Mouse (Mus musculus): Measurements from ENCODE around the gene Slc25a13. TPM values are rescaled to one million over a fixed set of nuclear protein-coding genes. Genes with fewer than 3 reads are reported as not detected.

The Slc25a13 gene
- total RNA-seq, 2 experiments from 2014 or later = 1.6 to 2.1 TPM

- no peak for DNase-seq (ENCODE audit: low spot score in 2 of 2)
- intact Hi-C loops (cut with DNase I) = no loop called here
Measured at GRCm38 (mm10) chr6:6134935-6135334, 82.0 kb downstream of the Slc25a13 start.

- intact Hi-C loops (cut with DNase I) = no loop called here
- no peak for DNase-seq (ENCODE audit: low spot score in 2 of 2)
Measured at GRCm38 (mm10) chr6:6133556-6134050, 83.4 kb downstream of the Slc25a13 start.

- DNase-seq (ENCODE audit: low spot score in 2 of 2) = no peak
- intact Hi-C loops (cut with DNase I) = no loop called here
Measured at GRCm38 (mm10) chr6:6132047-6132446, 84.9 kb downstream of the Slc25a13 start.

GRCm38 (mm10) chr6:6125620-6126019 lies 91.4 kb downstream of the Slc25a13 start:
- no peak for DNase-seq (ENCODE audit: low spot score in 2 of 2)
- intact Hi-C loops (cut with DNase I) = no loop called here

GRCm38 (mm10) chr6:6121904-6122303 lies 95.1 kb downstream of the Slc25a13 start:
- intact Hi-C loops (cut with DNase I) = no loop called here
- no peak for DNase-seq (ENCODE audit: low spot score in 2 of 2)

GRCm38 (mm10) chr6:6120841-6121240 lies 96.1 kb downstream of the Slc25a13 start:
- no peak for DNase-seq (ENCODE audit: low spot score in 2 of 2)
- intact Hi-C loops (cut with DNase I) = no loop called here

GRCm38 (mm10) chr6:6115771-6116170 lies 101.2 kb downstream of the Slc25a13 start:
- intact Hi-C loops (cut with DNase I) = no loop called here

GRCm38 (mm10) chr6:6113776-6114175 lies 103.2 kb downstream of the Slc25a13 start:
- DNase-seq (ENCODE audit: low spot score in 2 of 2) = no peak
- intact Hi-C loops (cut with DNase I) = loop anchor here (5.0 kb wide), 1 partner anchor 84 kb away; no protein-coding TSS in a partner anchor

More at GRCm38 (mm10) chr6:6115771-6116170, 101.2 kb downstream of the Slc25a13 start:
- DNase-seq (ENCODE audit: low spot score in 2 of 2) = no peak

- intact Hi-C loops (cut with DNase I) = loop anchor here (5.0 kb wide), 1 partner anchor 84 kb away; no protein-coding TSS in a partner anchor
- DNase-seq (ENCODE audit: low spot score in 2 of 2) = peak in 1 of 2 experiments; percentile 78
Measured at GRCm38 (mm10) chr6:6112767-6113528, 104.0 kb downstream of the Slc25a13 start.

- no peak for DNase-seq (ENCODE audit: low spot score in 2 of 2)
- intact Hi-C loops (cut with DNase I) = loop anchor here (10.0 kb wide), 1 partner anchor 777 kb away; the partner anchor contains the start of gene Dlx5
Measured at GRCm38 (mm10) chr6:6107419-6107966, 109.5 kb downstream of the Slc25a13 start.

- no peak for DNase-seq (ENCODE audit: low spot score in 2 of 2)
- intact Hi-C loops (cut with DNase I) = loop anchor here (10.0 kb wide), 1 partner anchor 779 kb away; the partner anchor contains the start of gene Dlx5
Measured at GRCm38 (mm10) chr6:6105586-6105985, 111.4 kb downstream of the Slc25a13 start.

GRCm38 (mm10) chr6:6103469-6103868 lies 113.5 kb downstream of the Slc25a13 start:
- no peak for DNase-seq (ENCODE audit: low spot score in 2 of 2)
- intact Hi-C loops (cut with DNase I) = loop anchor here (10.0 kb wide), 1 partner anchor 781 kb away; the partner anchor contains the start of gene Dlx5

- intact Hi-C loops (cut with DNase I) = loop anchor here (10.0 kb wide), 1 partner anchor 783 kb away; the partner anchor contains the start of gene Dlx5
- peak in 1 of 2 experiments; percentile 33 for DNase-seq (ENCODE audit: low spot score in 2 of 2)
Measured at GRCm38 (mm10) chr6:6101605-6102004, 115.4 kb downstream of the Slc25a13 start.

GRCm38 (mm10) chr6:6100892-6101480 lies 116.0 kb downstream of the Slc25a13 start:
- no peak for DNase-seq (ENCODE audit: low spot score in 2 of 2)
- intact Hi-C loops (cut with DNase I) = loop anchor here (10.0 kb wide), 1 partner anchor 784 kb away; the partner anchor contains the start of gene Dlx5

GRCm38 (mm10) chr6:6093978-6094377 lies 123.0 kb downstream of the Slc25a13 start:
- intact Hi-C loops (cut with DNase I) = no loop called here
- no peak for DNase-seq (ENCODE audit: low spot score in 2 of 2)

- intact Hi-C loops (cut with DNase I) = no loop called here
- no peak for DNase-seq (ENCODE audit: low spot score in 2 of 2)
Measured at GRCm38 (mm10) chr6:6093522-6093921, 123.5 kb downstream of the Slc25a13 start.

- intact Hi-C loops (cut with DNase I) = no loop called here
- DNase-seq (ENCODE audit: low spot score in 2 of 2) = no peak
Measured at GRCm38 (mm10) chr6:6092497-6092896, 124.5 kb downstream of the Slc25a13 start.

GRCm38 (mm10) chr6:6091016-6091415 lies 126.0 kb downstream of the Slc25a13 start:
- intact Hi-C loops (cut with DNase I) = no loop called here

GRCm38 (mm10) chr6:6088151-6088550 lies 128.8 kb downstream of the Slc25a13 start:
- intact Hi-C loops (cut with DNase I) = loop anchor here (5.0 kb wide), 1 partner anchor 109 kb away; no protein-coding TSS in a partner anchor
- peak; percentile 57 to 93 for DNase-seq (ENCODE audit: low spot score in 2 of 2)

More at GRCm38 (mm10) chr6:6091016-6091415, 126.0 kb downstream of the Slc25a13 start:
- no peak for DNase-seq (ENCODE audit: low spot score in 2 of 2)

GRCm38 (mm10) chr6:6080484-6080883 lies 136.5 kb downstream of the Slc25a13 start:
- intact Hi-C loops (cut with DNase I) = no loop called here
- DNase-seq (ENCODE audit: low spot score in 2 of 2) = no peak
